Mouse (Mus musculus): Measurements from ENCODE around the gene Neurl3. TPM values are rescaled to one million over a fixed set of nuclear protein-coding genes. Genes with fewer than 3 reads are reported as not detected.

Gene Neurl3
- polyA plus RNA-seq, 1 experiment from 2014 or later, result 24.4 TPM

DNA sequence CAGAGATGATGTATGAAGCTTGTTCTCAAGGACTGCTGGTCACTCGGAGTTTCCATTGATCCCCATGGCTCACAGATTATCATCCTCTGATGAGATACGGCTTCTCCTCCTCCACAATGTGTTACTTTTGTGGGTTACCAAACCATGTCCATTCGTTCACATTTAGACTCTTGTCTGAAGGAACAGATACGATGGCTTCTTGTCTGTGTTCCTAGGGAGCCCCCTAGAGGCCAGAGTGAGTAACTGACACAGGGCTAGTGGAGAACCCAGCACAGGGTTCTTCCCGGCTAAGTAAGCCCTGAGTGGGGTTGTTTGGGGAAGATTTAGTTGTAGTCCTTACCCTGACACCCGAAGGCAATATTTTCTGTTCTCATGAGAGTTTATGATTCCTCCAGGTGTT is 21.7 kb downstream of the Neurl3 start:
- Histone ChIP-seq H3K36me3 (ENCODE audit: control insufficient read depth, insufficient read depth, low read length) (no peaks in the 10 kb centered on the region), H3K27ac (replicated peaks) (no peak overlapping the region), H3K4me3 (ENCODE audit: low read depth, low read length) (no peak overlapping the region), H3K9me3 (ENCODE audit: control insufficient read depth, low read length) (no peaks in the 10 kb centered on the region), H3K4me2 (replicated peaks; ENCODE audit: low read depth) (no peak overlapping the region), H3K27me3 (ENCODE audit: control insufficient read depth, insufficient read depth, low read length) (no peaks in the 10 kb centered on the region), H3K4me1 (replicated peaks; ENCODE audit: control insufficient read depth, insufficient read depth) (no peaks in the 10 kb centered on the region), H3K9ac (ENCODE audit: low read length) (no peak overlapping the region)
- ATAC-seq (ENCODE audit: low FRiP score, low TSS enrichment) (peak; percentile 48), DNase-seq (ENCODE audit: low spot score) (peak; percentile 63)
- WGBS, result 3% methylated on average over 6 of the region's 6 CpGs
- TF ChIP-seq EP300 (optimal IDR thresholded peaks at IDR 0.05) (no peak), CTCF (IDR thresholded peaks at IDR 0.05; ENCODE audit: low read depth) (peak; percentile 97)

DNA sequence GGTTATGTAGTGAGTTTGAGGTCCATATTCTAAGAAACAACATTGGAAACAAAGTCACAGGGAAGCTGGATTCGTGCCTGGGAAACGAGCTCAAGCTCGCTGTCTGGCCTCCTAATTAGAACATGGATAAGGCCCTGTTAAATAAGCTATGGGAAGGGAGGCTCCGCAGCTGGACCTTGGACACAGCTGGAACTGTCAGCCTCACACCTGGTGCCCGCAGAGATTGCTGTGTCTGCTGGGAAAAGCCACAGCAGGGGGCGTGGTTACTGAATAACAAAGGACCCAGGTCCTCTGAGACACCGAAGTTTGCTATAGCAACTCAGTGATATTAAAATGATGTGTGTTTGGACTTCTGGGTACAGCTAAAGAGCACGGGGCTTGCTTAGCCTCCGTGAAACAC is 23.1 kb downstream of the Neurl3 start:
- Histone ChIP-seq H3K4me1 (replicated peaks; ENCODE audit: control insufficient read depth, insufficient read depth) (no peaks in the 10 kb centered on the region), H3K27me3 (ENCODE audit: control insufficient read depth, insufficient read depth, low read length) (no peaks in the 10 kb centered on the region), H3K27ac (replicated peaks) (no peak overlapping the region), H3K36me3 (ENCODE audit: control insufficient read depth, insufficient read depth, low read length) (no peaks in the 10 kb centered on the region), H3K9ac (ENCODE audit: low read length) (no peak overlapping the region; the same call in 1 of the 2 replicates), H3K4me3 (ENCODE audit: low read depth, low read length) (no peak overlapping the region), H3K4me2 (replicated peaks; ENCODE audit: low read depth) (no peak overlapping the region), H3K9me3 (ENCODE audit: control insufficient read depth, low read length) (no peaks in the 10 kb centered on the region)
- ATAC-seq (ENCODE audit: low FRiP score, low TSS enrichment), result peak; percentile 63; the same call in 1 of the 2 replicates
- DNase-seq (ENCODE audit: low spot score), result peak; percentile 73
- WGBS, result 11% methylated on average over 9 of the region's 9 CpGs
- TF ChIP-seq EP300 (optimal IDR thresholded peaks at IDR 0.05) (no peak), CTCF (IDR thresholded peaks at IDR 0.05; ENCODE audit: low read depth) (no peak)

DNA sequence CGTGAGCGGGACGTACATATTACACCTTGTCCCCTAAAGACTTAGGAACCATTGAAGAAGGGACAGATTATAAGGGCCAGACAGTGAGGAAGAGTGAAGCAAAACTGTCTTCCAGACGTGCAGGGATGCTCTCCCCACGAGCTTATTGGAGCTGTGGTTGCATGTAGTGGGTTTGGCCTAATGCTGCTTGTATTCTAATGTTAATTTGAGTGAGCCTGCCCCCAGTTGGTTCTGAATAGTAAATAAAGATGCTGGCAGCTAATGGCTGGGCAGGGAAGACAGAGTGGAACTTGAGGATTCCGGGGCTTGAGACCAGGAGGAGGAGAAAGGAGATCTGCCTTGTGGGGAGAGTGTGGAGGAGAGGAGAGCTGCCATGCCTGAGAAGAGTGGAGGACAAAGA is 27.8 kb downstream of the Neurl3 start:
- Histone ChIP-seq H3K9me3 (ENCODE audit: control insufficient read depth, low read length) (no peaks in the 10 kb centered on the region), H3K4me2 (replicated peaks; ENCODE audit: low read depth) (no peak overlapping the region), H3K36me3 (ENCODE audit: control insufficient read depth, insufficient read depth, low read length) (no peaks in the 10 kb centered on the region), H3K4me3 (ENCODE audit: low read depth, low read length) (no peak overlapping the region), H3K9ac (ENCODE audit: low read length) (no peak overlapping the region), H3K27me3 (ENCODE audit: control insufficient read depth, insufficient read depth, low read length) (no peaks in the 10 kb centered on the region), H3K27ac (replicated peaks) (no peak overlapping the region), H3K4me1 (replicated peaks; ENCODE audit: control insufficient read depth, insufficient read depth) (no peaks in the 10 kb centered on the region)
- TF ChIP-seq EP300 (optimal IDR thresholded peaks at IDR 0.05) (no peak), CTCF (IDR thresholded peaks at IDR 0.05; ENCODE audit: low read depth) (no peak)
- no peak for DNase-seq (ENCODE audit: low spot score)
- no peak for ATAC-seq (ENCODE audit: low FRiP score, low TSS enrichment)
- 60% methylated on average over 6 of the region's 6 CpGs for WGBS

DNA sequence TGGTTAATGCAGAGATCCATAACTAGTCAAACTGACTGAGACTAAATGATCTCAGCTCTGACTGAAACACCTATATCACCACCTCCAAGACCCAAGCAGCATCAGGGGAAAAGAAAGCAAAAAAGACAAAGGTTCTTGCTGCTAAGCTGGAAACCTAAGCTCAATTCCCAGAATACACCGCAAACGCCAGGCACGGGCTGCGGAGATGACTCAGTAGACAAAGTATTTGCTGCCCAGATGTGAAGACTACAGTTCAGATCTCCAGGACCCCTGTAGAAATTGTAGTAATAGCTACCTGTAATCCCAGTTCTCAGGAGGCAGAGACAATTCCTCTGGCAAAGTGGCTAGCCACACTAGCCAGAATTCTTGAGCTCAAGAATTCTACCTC is 29.7 kb downstream of the Neurl3 start:
- no peaks in the 10 kb centered on the region for H3K9me3 ChIP-seq (ENCODE audit: control insufficient read depth, low read length)
- ATAC-seq (ENCODE audit: low FRiP score, low TSS enrichment) (no peak), DNase-seq (ENCODE audit: low spot score) (no peak)
- H3K27me3 ChIP-seq (ENCODE audit: control insufficient read depth, insufficient read depth, low read length), result no peaks in the 10 kb centered on the region
- 0 out of 2 replicates have a peak overlapping the region, but pooled peaks have one; percentile 45 for H3K4me2 ChIP-seq (replicated peaks; ENCODE audit: low read depth)
- TF ChIP-seq CTCF (IDR thresholded peaks at IDR 0.05; ENCODE audit: low read depth) (no peak), EP300 (optimal IDR thresholded peaks at IDR 0.05) (no peak)
- H3K9ac ChIP-seq (ENCODE audit: low read length), result no peak overlapping the region
- no peaks in the 10 kb centered on the region for H3K36me3 ChIP-seq (ENCODE audit: control insufficient read depth, insufficient read depth, low read length)
- H3K4me3 ChIP-seq (ENCODE audit: low read depth, low read length), result peak overlapping the region; percentile 81; the same call in 1 of the 2 replicates
- H3K4me1 ChIP-seq (replicated peaks; ENCODE audit: control insufficient read depth, insufficient read depth), result no peaks in the 10 kb centered on the region
- WGBS, result 82% methylated on average over 4 of the region's 4 CpGs
- H3K27ac ChIP-seq (replicated peaks), result no peak overlapping the region

DNA sequence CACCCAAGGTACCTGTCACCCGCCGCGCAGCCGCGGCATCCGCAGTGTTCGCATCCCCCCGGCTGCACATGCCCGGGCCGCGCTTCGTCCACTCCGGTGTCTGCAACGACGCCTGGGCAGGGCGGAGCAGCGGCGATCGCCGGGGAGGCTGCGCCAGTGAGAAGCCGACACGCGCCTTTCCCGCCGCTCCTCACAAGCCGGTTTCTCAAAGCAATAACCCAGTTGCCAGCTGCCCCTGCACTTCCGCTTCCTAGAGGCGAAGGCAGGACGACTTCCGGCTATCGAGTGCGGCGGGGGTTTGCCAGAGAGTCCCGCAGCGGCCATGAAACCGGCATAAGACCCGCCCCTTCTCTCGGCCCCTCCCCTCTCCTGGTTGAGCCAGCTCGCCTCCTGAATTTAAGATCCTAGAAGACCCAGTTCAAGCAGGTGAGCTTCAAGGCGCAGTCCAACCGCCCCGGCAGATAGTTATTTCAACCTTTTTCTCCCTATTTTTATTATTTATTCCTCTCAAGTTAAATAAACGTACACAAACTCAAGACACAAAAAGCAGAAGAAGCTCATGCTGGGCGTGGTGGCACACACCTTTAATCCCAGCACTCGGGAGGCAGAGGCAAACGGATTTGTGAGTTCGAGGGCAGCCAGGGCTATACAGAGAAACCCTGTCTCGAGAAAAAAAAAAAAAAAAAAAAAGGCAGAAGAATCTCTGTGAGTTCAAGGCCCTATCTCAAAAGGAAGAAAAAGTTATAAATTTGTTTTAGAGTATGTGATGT is 30.2 kb downstream of the Neurl3 start, which contains the start of gene Uggt1:
TSS of gene Uggt1 (minus strand) at position 663 of the 770 bp plus-strand sequence.
- ATAC-seq (ENCODE audit: low FRiP score, low TSS enrichment) (peak; percentile 98), DNase-seq (ENCODE audit: low spot score) (peak; percentile 98)
- WGBS, result 2% methylated on average over 41 of the region's 49 CpGs

DNA sequence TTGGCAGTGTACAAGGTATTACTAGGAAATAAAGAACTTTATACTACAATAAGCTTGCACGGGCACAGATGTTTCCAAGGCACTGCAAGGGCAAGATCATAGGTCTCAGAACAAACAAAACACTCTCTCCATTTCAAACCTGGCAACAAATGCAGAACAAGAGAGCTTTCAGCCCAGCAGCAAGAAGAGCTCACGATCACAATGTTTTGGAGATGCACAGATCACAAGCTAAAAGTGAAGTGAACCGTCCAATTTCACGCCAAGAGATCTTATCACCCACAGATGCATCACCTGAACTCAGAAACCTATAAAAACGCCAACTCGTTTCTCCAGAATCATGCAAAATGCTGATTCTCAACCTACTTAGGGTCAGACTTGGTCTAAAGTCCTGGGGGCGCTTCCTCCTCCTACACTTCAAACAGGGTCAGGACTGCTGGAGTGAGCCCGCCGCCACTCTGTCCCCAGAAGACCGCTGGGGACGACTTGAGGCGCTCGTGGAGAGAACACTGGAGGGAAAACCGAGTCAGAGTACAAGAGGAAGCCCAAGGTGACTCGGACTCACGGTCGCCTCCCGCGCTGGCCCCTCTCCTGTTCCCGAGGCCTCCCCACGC is 30.9 kb downstream of the Neurl3 start:
- no peaks in the 10 kb centered on the region for H3K27me3 ChIP-seq (ENCODE audit: control insufficient read depth, insufficient read depth, low read length)
- H3K4me3 ChIP-seq (ENCODE audit: low read depth, low read length), result peak overlapping the region; percentile 81
- peak overlapping the region; percentile 84 for H3K9ac ChIP-seq (ENCODE audit: low read length)
- WGBS, result 1% methylated on average over 20 of the region's 21 CpGs
- no peaks in the 10 kb centered on the region for H3K36me3 ChIP-seq (ENCODE audit: control insufficient read depth, insufficient read depth, low read length)
- no peak for TF ChIP-seq CTCF (IDR thresholded peaks at IDR 0.05; ENCODE audit: low read depth)
- H3K27ac ChIP-seq (replicated peaks), result peak overlapping the region; percentile 91
- H3K4me1 ChIP-seq (replicated peaks; ENCODE audit: control insufficient read depth, insufficient read depth), result no peaks in the 10 kb centered on the region
- H3K9me3 ChIP-seq (ENCODE audit: control insufficient read depth, low read length), result no peaks in the 10 kb centered on the region
- no peak for DNase-seq (ENCODE audit: low spot score)
- no peak for ATAC-seq (ENCODE audit: low FRiP score, low TSS enrichment)
- H3K4me2 ChIP-seq (replicated peaks; ENCODE audit: low read depth), result peak overlapping the region; percentile 92

More for the DNA sequence above, 30.2 kb downstream of the Neurl3 start, which contains the start of gene Uggt1:
- H3K9ac ChIP-seq (ENCODE audit: low read length), result peak within 1 kb of the TSS; percentile 84
- no peaks in the 10 kb centered on the region for H3K4me1 ChIP-seq (replicated peaks; ENCODE audit: control insufficient read depth, insufficient read depth)
- TF ChIP-seq CTCF (IDR thresholded peaks at IDR 0.05; ENCODE audit: low read depth), result no peak
- TF ChIP-seq EP300 (optimal IDR thresholded peaks at IDR 0.05), result no peak
- peak within 1 kb of the TSS; percentile 81 for H3K4me3 ChIP-seq (ENCODE audit: low read depth, low read length)
- peak within 1 kb of the TSS; percentile 91 for H3K27ac ChIP-seq (replicated peaks)
- no peaks in the 10 kb centered on the region for H3K27me3 ChIP-seq (ENCODE audit: control insufficient read depth, insufficient read depth, low read length)
- H3K36me3 ChIP-seq (ENCODE audit: control insufficient read depth, insufficient read depth, low read length), result no peaks in the 10 kb centered on the region
- no peaks in the 10 kb centered on the region for H3K9me3 ChIP-seq (ENCODE audit: control insufficient read depth, low read length)
- peak within 1 kb of the TSS; percentile 92 for H3K4me2 ChIP-seq (replicated peaks; ENCODE audit: low read depth)
